Mouse (Mus musculus): ENCODE data around the gene Sulf2. TPM values are rescaled to one million over a fixed set of nuclear protein-coding genes. Genes with fewer than 3 reads are reported as not detected.

The Sulf2 gene
- polyA plus RNA-seq, 1 experiment from 2014 or later: 73.4 TPM

DNA sequence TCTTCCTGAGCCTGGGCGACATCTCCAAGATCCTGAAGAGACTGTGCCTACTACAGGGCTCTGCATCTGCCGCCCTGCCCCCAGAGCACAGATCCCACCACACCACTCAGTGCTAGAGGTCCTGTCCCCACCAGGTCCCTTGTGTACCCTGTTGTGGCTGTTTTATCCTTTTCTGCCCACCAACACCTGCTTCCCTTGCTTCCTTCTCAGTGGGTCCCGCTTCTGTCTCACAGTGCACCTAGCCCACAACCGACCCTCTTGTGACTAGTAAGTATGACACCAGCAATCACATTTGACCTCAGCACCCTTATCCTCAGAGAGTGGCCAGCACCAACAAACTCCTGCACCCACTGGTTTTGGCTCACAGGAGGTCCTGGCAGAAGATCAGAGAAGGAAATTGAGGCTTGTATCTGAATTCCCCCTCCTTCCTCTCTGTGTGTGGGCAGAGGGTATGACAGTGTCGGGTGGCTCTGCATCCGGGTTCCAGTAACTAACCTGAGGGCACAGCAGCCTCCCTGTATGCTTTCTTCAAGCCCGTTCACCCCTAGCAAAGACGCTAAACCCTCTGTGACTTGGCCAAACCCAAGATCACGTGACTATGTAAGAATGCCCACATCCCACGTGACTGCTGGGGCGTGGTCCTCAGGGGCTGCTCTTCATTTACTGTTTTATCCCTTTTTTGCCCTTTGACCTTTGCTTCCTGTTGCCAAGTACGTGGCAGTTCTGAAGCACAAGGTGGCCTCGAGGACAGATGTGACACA, 29.8 kb downstream of the Sulf2 start:
- WGBS: 67% methylated on average over 13 of the region's 13 CpGs
- Histone ChIP-seq H3K27ac (no peak overlapping the region), H3K27me3 (no peaks in the 10 kb centered on the region), H3K9ac (replicated peaks) (no peak overlapping the region), H3K36me3 (peaks cover 14% of the 10 kb centered on the region), H3K4me1 (replicated peaks) (no peaks in the 10 kb centered on the region), H3K4me2 (replicated peaks) (no peak overlapping the region), H3K9me3 (no peaks in the 10 kb centered on the region), H3K4me3 (replicated peaks) (no peak overlapping the region)
- no peak for ATAC-seq

DNA sequence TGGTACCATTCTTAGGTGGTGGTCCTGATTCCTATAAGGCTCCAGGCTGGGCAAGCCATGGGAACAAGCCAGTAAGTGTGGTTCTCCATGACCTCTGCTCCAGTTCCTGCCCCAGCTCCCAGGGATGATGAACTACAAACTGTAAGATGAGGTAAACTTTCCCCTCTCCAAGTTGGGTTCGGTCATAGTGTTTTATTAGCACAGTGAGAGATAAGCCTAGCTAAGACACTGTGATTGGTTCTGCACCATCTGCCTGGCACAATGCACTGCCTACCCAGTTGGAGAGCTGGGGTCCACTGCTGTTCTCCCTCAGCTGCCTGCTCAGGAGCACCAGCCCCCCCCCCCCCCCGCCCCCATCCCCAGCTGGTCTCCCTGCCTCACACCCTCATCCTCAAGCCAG, 30.4 kb downstream of the Sulf2 start:
- Histone ChIP-seq H3K4me3 (replicated peaks) (no peak overlapping the region), H3K9me3 (no peaks in the 10 kb centered on the region), H3K9ac (replicated peaks) (no peak overlapping the region), H3K36me3 (peaks cover 8% of the 10 kb centered on the region), H3K27ac (no peak overlapping the region), H3K27me3 (no peaks in the 10 kb centered on the region), H3K4me2 (replicated peaks) (no peak overlapping the region), H3K4me1 (replicated peaks) (no peaks in the 10 kb centered on the region)
- ATAC-seq: no peak
- 78% methylated on average over 1 of the region's 2 CpGs for WGBS

DNA sequence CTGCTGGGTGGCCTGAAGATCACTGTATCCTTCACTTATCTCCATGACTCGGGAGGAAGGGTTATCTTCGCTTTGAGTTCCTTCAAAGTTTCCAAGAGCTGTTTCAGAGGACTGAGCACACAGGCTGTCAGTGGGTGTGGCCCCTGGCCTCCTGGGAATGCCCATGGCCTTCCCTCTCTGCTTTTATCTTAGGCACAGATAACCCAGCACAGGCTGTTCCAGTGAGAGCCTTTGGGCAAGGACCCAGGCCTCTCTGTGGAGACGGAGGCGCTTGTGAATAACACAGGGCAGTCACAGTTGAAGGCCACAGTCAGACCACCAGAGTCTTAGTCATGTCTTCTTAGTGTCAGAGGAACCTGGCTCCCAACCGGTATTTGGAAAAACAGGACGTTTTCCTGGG, 32.7 kb downstream of the Sulf2 start:
- ATAC-seq: no peak
- 89% methylated on average over 6 of the region's 6 CpGs for WGBS
- H3K4me1 ChIP-seq (replicated peaks): no peaks in the 10 kb centered on the region

DNA sequence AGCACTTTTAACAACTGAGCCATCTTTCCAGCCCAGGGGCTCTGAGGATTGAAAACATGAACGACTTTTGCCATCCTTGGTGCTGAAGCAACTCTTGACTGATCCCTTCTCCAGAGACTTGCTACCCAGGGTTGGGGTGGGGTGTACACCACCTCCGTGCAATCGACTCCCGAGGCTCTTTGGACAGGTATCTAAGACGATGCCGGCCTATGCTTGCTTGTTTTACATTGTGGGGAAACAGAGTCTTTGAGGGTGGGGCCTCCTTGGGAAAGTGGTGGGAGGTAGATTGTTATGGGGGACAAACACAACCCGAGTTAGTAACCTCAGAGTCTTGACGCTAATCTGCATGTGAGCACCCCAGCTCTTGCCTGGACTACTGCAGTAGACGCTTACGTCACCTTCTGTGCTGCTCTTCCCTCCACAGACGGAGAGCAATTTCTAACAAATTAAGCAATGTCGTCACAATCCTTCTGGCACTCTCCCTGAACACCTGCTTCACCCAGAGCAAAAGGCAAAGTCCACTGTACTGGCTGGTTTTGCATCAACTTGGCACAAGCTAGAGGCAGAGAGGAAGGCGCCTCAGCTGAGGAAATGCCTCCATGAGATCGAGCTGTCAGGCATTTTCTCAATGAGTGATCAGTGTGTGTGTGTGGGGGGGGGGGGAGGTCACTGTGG, 33.6 kb downstream of the Sulf2 start:
- no peak overlapping the region for H3K4me2 ChIP-seq (replicated peaks)
- H3K9ac ChIP-seq (replicated peaks): no peak overlapping the region
- H3K36me3 ChIP-seq: peaks cover 5% of the 10 kb centered on the region
- H3K27me3 ChIP-seq: no peaks in the 10 kb centered on the region
- H3K4me3 ChIP-seq (replicated peaks): no peak overlapping the region
- no peaks in the 10 kb centered on the region for H3K9me3 ChIP-seq
- 84% methylated on average over 14 of the region's 14 CpGs for WGBS
- no peaks in the 10 kb centered on the region for H3K4me1 ChIP-seq (replicated peaks)
- ATAC-seq: no peak
- H3K27ac ChIP-seq: no peak overlapping the region

More for the DNA sequence above, 32.7 kb downstream of the Sulf2 start:
- H3K4me3 ChIP-seq (replicated peaks): no peak overlapping the region
- H3K36me3 ChIP-seq: peaks cover 2% of the 10 kb centered on the region; the same call in 1 of the 2 replicates
- no peak overlapping the region for H3K27ac ChIP-seq
- H3K27me3 ChIP-seq: no peaks in the 10 kb centered on the region
- no peak overlapping the region for H3K9ac ChIP-seq (replicated peaks)
- no peak overlapping the region for H3K4me2 ChIP-seq (replicated peaks)
- no peaks in the 10 kb centered on the region for H3K9me3 ChIP-seq

DNA sequence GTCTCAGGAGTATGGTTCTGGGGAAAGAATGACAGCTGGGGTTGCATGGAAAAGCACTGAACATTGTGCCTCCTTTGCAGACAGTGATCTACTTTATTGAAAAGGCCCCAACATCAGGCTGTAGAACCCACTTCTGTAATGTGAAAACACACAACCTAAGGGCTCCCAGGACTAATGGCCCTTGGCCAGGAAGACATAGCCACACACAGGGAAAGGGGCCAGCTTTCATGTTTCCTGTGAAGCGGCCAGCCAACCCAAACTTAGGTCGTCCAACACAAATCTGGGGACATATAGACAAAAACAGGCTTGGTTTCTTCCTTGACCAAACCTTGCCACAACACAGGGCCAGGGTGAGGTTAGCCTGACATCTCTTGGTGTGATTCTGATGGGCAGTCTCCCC, 35.5 kb downstream of the Sulf2 start:
- Histone ChIP-seq H3K4me3 (replicated peaks) (no peak overlapping the region), H3K36me3 (peaks cover 21% of the 10 kb centered on the region), H3K9me3 (no peaks in the 10 kb centered on the region), H3K4me2 (replicated peaks) (no peak overlapping the region), H3K27me3 (no peaks in the 10 kb centered on the region), H3K27ac (no peak overlapping the region), H3K9ac (replicated peaks) (no peak overlapping the region), H3K4me1 (replicated peaks) (no peaks in the 10 kb centered on the region)
- no peak for ATAC-seq
- WGBS: 89% methylated on average over 2 of the region's 2 CpGs

DNA sequence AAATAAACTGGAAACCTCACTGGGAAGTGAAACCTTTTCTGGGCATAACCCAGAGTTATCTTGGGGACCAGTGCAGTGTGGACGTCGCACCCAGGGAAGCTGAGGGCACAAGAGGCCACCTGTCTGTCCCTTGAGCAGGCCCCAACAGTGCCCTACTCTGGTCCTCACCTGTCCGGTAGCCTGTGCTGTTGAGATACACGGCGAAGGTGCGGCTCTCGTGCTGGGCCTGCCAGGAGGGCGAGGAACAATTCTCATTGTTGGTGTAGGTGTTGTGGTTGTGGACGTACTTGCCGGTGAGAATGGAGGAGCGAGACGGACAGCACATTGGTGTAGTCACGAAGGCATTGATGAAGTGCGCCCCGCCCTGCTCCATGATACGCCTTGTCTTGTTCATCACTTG, 38.8 kb downstream of the Sulf2 start:
- Histone ChIP-seq H3K27me3 (no peaks in the 10 kb centered on the region), H3K9ac (replicated peaks) (no peak overlapping the region), H3K4me2 (replicated peaks) (no peak overlapping the region), H3K27ac (no peak overlapping the region), H3K9me3 (no peaks in the 10 kb centered on the region), H3K4me1 (replicated peaks) (peaks cover 13% of the 10 kb centered on the region), H3K36me3 (peaks cover 26% of the 10 kb centered on the region), H3K4me3 (replicated peaks) (no peak overlapping the region)
- 97% methylated on average over 16 of the region's 16 CpGs for WGBS
- ATAC-seq: no peak

DNA sequence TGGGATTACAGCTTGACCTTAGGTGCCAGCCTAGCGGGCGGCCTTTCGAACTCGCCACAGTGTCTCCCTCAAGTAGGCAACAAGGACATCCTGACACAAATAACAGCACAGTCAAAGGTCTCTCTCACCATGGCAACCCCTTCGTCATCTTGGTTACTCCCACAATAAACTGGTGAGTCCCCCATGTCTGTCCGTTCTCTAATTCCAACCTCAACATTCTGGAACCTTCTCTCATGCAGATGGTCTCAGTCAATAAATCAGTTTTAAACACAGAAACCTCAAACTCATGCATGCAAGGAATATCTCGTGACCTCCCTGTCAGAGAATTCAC, 39.2 kb downstream of the Sulf2 start:
- H3K9me3 ChIP-seq: no peaks in the 10 kb centered on the region
- H3K27ac ChIP-seq: no peak overlapping the region
- H3K27me3 ChIP-seq: no peaks in the 10 kb centered on the region
- no peak overlapping the region for H3K9ac ChIP-seq (replicated peaks)
- H3K4me2 ChIP-seq (replicated peaks): no peak overlapping the region
- WGBS: 92% methylated on average over 7 of the region's 7 CpGs
- no peak for ATAC-seq
- peaks cover 14% of the 10 kb centered on the region for H3K4me1 ChIP-seq (replicated peaks)
- H3K4me3 ChIP-seq (replicated peaks): no peak overlapping the region
- peaks cover 26% of the 10 kb centered on the region for H3K36me3 ChIP-seq

DNA sequence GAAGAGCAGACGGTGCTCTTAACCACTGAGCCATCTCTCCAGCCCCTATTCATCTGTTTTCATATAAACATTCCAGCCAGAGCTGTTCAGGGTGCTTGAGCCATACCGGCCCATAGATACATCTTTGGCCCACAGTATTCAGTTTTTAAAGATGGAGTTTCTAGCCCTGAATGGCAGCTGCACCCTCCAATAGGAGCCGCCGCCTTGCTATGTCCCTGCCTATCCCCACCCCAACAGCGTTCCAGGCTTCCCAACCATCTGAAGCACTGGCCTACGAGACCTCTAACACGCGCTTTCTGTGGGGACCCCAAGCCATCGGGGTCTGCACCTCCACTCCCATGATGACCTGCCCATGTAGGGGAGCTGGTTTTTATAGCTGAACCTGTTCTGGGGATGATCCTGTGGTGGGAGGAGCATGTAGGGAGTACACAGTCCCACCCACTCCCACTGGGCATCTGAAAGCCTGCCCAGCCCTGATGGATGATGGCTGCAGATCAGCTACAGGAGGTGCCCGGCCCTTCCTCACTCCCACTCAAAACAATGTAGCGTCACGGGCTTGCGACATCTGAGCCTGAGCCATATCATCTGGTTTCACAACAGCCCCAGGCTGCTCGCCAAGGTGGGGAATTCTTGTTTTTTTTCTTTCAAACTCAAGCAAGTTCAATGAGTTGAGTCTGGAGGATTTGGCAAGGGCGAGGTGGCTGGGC, 39.7 kb downstream of the Sulf2 start:
- H3K4me2 ChIP-seq (replicated peaks): no peak overlapping the region
- peaks cover 14% of the 10 kb centered on the region for H3K4me1 ChIP-seq (replicated peaks)
- H3K36me3 ChIP-seq: peaks cover 26% of the 10 kb centered on the region
- H3K9me3 ChIP-seq: no peaks in the 10 kb centered on the region
- no peak overlapping the region for H3K9ac ChIP-seq (replicated peaks)
- no peak for ATAC-seq
- no peak overlapping the region for H3K4me3 ChIP-seq (replicated peaks)
- H3K27ac ChIP-seq: no peak overlapping the region
- H3K27me3 ChIP-seq: no peaks in the 10 kb centered on the region
- WGBS: 94% methylated on average over 15 of the region's 15 CpGs

DNA sequence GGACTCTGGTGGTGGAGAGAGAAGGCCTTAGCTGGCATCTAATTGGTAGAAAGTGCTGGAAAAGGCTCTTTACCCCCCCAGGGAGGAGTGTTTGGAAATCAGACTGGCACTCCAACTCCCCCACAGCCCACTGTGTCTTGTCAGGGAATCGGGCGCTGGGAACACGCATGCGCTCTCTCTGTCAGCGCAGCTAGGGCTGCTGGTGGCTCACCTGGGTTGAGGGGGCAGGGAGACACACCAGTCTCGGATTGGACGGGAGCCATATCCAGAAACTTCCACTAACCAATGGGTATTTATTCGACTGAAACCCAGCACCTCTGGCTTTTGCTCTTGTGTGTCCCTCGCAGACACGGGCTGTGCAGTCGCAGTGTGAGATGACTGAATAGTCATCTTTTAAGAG, 42.5 kb downstream of the Sulf2 start:
- Histone ChIP-seq H3K4me2 (replicated peaks) (no peak overlapping the region), H3K4me1 (replicated peaks) (peaks cover 15% of the 10 kb centered on the region), H3K27ac (no peak overlapping the region), H3K36me3 (peaks cover 26% of the 10 kb centered on the region), H3K9me3 (no peaks in the 10 kb centered on the region), H3K27me3 (no peaks in the 10 kb centered on the region), H3K9ac (replicated peaks) (no peak overlapping the region), H3K4me3 (replicated peaks) (no peak overlapping the region)
- WGBS: 95% methylated on average over 11 of the region's 11 CpGs
- no peak for ATAC-seq

DNA sequence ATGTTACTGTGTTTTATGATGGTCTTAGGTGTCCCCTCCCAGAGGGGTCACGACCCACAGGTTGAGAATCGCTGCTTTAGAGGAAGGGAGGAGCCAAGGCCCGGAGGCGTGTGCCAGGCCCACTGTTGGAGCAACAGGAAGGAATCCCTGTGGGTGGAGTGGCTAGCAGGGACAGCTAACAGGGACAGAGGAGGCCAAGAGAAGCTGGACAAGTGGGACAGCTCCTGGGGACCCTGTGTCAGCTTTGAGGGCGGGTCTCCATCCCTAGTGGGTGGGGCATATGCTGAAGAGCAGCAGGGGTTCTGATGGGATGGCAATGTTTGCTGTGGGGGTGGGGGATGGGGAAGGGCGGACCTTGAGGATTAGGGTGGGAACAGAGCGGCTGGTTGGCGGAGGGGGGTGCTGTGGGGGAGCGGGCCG, 43.6 kb downstream of the Sulf2 start:
- Histone ChIP-seq H3K9ac (replicated peaks) (no peak overlapping the region), H3K4me1 (replicated peaks) (peaks cover 22% of the 10 kb centered on the region), H3K4me3 (replicated peaks) (no peak overlapping the region), H3K36me3 (peaks cover 23% of the 10 kb centered on the region), H3K27me3 (no peaks in the 10 kb centered on the region), H3K9me3 (no peaks in the 10 kb centered on the region), H3K27ac (no peak overlapping the region), H3K4me2 (replicated peaks) (no peak overlapping the region)
- ATAC-seq: peak; percentile 49; the same call in 1 of the 2 replicates
- 35% methylated on average over 10 of the region's 10 CpGs for WGBS

DNA sequence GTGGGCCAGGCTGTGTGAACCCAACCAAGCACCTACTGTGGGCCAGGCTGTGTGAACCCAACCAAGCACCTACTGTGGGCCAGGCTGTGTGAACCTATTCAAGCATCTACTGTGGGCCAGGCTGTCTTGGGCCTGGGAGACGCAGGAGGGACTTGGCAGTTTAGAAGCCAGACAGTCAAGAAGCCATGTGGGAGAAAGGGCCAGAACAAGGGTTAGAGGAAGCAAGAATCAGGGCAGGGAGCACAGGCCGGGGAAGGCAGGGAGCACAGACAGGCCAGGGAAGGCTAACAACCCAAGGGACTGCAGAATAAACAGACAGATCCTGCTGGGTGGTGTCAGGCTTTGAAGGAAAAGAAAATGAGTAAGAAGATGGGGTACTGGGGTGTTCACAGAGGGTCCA, 44.2 kb downstream of the Sulf2 start:
- H3K4me2 ChIP-seq (replicated peaks): no peak overlapping the region
- ATAC-seq: no peak
- 86% methylated on average over 2 of the region's 2 CpGs for WGBS

DNA sequence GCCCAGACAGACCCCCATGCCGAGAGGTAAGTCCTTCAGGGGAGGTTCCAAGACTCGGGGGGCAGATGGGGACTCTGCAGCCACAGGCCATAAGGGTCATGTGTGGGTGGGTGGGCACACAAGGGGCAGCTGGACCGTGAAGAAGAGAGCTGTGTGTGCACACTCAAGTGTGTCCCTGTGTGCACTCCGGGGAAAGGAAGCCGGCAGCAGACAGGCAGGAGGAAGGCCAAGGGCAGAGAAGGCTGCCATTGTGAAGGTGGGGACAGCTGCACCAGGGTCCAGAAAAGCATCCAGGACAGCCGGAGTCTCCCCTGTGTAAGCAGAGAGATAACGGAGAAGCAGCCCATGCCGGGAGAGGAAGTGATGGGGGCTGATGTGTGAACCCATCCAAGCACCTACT, 44.7 kb downstream of the Sulf2 start:
- no peak overlapping the region for H3K9ac ChIP-seq (replicated peaks)
- H3K4me2 ChIP-seq (replicated peaks): no peak overlapping the region
- peaks cover 27% of the 10 kb centered on the region for H3K4me1 ChIP-seq (replicated peaks)
- WGBS: 70% methylated on average over 8 of the region's 8 CpGs
- peaks cover 12% of the 10 kb centered on the region for H3K36me3 ChIP-seq
- no peak for ATAC-seq
- no peaks in the 10 kb centered on the region for H3K27me3 ChIP-seq
- H3K9me3 ChIP-seq: no peaks in the 10 kb centered on the region
- H3K4me3 ChIP-seq (replicated peaks): no peak overlapping the region
- H3K27ac ChIP-seq: no peak overlapping the region

More for the DNA sequence above, 44.2 kb downstream of the Sulf2 start:
- Histone ChIP-seq H3K4me1 (replicated peaks) (peaks cover 27% of the 10 kb centered on the region), H3K9me3 (no peaks in the 10 kb centered on the region), H3K9ac (replicated peaks) (no peak overlapping the region), H3K4me3 (replicated peaks) (no peak overlapping the region), H3K27me3 (no peaks in the 10 kb centered on the region), H3K36me3 (peaks cover 17% of the 10 kb centered on the region), H3K27ac (no peak overlapping the region)

Data from midbrain, embryonic 13.5 days (tissue).